Mouse (Mus musculus): ENCODE results near the gene Ikzf3. TPM values are rescaled to one million over a fixed set of nuclear protein-coding genes. Genes with fewer than 3 reads are reported as not detected.

Gene Ikzf3
- polyA plus RNA-seq (2016; fragmentation: Nextera tagmentation; extraction: Ambion mirVana), result 0.07 and 0.11 TPM in 2 replicates

GRCm38 (mm10) chr11:98545711-98546231, at the start of gene Ikzf3:
Gene Ikzf3, minus strand, starts transcription at chr11:98546031.
- peaks cover 12% of the 10 kb centered on the region for H3K4me1 ChIP-seq (replicated peaks)
- H3K9me3 ChIP-seq, result no peaks in the 10 kb centered on the region
- WGBS, result under 1% methylated on average over 58 of the region's 58 CpGs
- no peaks in the 10 kb centered on the region for H3K36me3 ChIP-seq
- peak within 1 kb of the TSS; percentile 56 for H3K4me3 ChIP-seq
- H3K27me3 ChIP-seq (ENCODE audit: insufficient read depth, poor library complexity, severe bottlenecking), result peaks cover 99% of the 10 kb centered on the region
- H3K27ac ChIP-seq, result peak within 1 kb of the TSS; percentile 64
- DNase-seq (ENCODE audit: low spot score), result peak; percentile 68

DNA sequence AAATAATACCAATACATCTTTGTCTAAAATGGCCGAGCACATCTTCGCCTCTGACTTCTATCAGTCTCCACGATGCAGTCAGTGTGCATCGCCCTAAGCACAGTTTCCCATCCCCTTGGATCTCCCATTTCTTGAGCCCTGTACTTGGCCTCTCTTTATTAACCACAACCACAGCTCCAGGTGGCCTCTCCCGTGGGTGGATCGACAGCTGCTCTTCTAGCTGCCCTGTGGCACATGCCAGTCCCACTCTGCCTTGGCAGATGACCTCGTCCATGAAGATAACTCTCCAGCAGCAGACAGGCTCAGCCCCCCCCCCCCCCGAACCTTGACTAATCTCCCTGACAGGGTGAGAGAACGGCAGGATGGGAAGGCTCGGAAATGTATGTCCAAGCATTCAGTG, 49.6 kb upstream of the Ikzf3 start:
- no peak overlapping the region for H3K4me3 ChIP-seq
- 82% methylated on average over 10 of the region's 10 CpGs for WGBS

DNA sequence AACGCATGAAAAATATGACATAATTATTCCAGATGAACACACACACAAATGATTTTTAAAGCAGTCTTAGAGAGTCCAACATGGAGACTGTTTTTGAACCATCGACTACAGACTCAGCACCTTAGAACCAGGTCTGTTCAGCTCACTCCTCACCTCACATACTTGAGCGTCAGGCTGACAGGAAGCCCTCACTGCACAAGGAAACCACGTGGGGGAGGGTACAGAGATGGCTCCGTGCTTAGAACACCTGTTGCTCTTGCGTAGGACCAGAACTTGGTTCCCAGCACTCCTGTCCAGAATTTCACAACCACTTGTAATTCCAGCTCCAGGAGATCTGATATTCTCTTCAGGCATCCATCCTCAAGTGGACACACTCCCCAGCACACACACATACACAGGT, 49.2 kb upstream of the Ikzf3 start:
- no peak for DNase-seq (ENCODE audit: low spot score)
- WGBS, result 82% methylated on average over 6 of the region's 6 CpGs
- Histone ChIP-seq H3K4me3 (no peak overlapping the region), H3K4me1 (replicated peaks) (peaks cover 21% of the 10 kb centered on the region; the same call in 1 of the 2 replicates), H3K27ac (no peak overlapping the region), H3K36me3 (no peaks in the 10 kb centered on the region), H3K9me3 (no peaks in the 10 kb centered on the region), H3K27me3 (ENCODE audit: insufficient read depth, poor library complexity, severe bottlenecking) (peaks cover 37% of the 10 kb centered on the region)

More for the DNA sequence above, 49.6 kb upstream of the Ikzf3 start:
- H3K27ac ChIP-seq, result no peak overlapping the region
- DNase-seq (ENCODE audit: low spot score), result no peak
- no peaks in the 10 kb centered on the region for H3K36me3 ChIP-seq
- peaks cover 42% of the 10 kb centered on the region for H3K27me3 ChIP-seq (ENCODE audit: insufficient read depth, poor library complexity, severe bottlenecking)
- H3K9me3 ChIP-seq, result no peaks in the 10 kb centered on the region
- H3K4me1 ChIP-seq (replicated peaks), result peaks cover 20% of the 10 kb centered on the region; the same call in 1 of the 2 replicates

- peaks cover 45% of the 10 kb centered on the region for H3K4me1 ChIP-seq (replicated peaks)
- H3K27ac ChIP-seq, result no peak overlapping the region
- WGBS, result 76% methylated on average over 19 of the region's 19 CpGs
- no peak overlapping the region for H3K4me3 ChIP-seq
- no peaks in the 10 kb centered on the region for H3K9me3 ChIP-seq
- no peaks in the 10 kb centered on the region for H3K36me3 ChIP-seq
- DNase-seq (ENCODE audit: low spot score), result no peak
- peaks cover 13% of the 10 kb centered on the region; the same call in 1 of the 2 replicates for H3K27me3 ChIP-seq (ENCODE audit: insufficient read depth, poor library complexity, severe bottlenecking)
Measured at GRCm38 (mm10) chr11:98590548-98591445, 45.0 kb upstream of the Ikzf3 start.

GRCm38 (mm10) chr11:98589306-98589705, 43.5 kb upstream of the Ikzf3 start:
- Histone ChIP-seq H3K4me3 (no peak overlapping the region), H3K4me1 (replicated peaks) (peaks cover 60% of the 10 kb centered on the region), H3K27ac (no peak overlapping the region), H3K36me3 (peaks cover under 1% of the 10 kb centered on the region; the same call in 1 of the 2 replicates), H3K27me3 (ENCODE audit: insufficient read depth, poor library complexity, severe bottlenecking) (peaks cover 11% of the 10 kb centered on the region; the same call in 1 of the 2 replicates), H3K9me3 (no peaks in the 10 kb centered on the region)
- 85% methylated on average over 8 of the region's 8 CpGs for WGBS
- DNase-seq (ENCODE audit: low spot score), result no peak

DNA sequence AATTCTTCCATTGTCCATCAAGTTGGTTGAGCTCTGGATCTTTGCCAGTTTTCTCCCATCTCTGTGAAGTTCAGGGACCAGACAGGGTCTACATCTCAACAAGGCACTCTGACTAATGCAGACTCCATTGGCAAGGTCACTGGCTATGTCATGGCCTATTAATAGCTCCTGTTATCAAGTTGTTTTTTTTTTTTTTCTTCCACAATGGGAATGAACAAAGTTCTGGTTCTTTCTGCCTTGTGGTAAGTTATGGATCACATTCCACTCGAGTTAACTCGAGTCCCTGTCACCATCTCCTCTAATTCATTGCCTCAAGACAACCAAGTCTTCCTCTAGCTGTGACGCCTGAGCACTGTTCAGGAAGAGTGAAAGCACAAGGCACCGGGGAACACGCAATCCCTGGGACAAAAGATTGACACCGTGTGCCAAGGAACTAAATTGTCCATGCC, 43.0 kb upstream of the Ikzf3 start:
- Histone ChIP-seq H3K27me3 (ENCODE audit: insufficient read depth, poor library complexity, severe bottlenecking) (peaks cover 11% of the 10 kb centered on the region; the same call in 1 of the 2 replicates), H3K4me1 (replicated peaks) (peaks cover 60% of the 10 kb centered on the region), H3K9me3 (no peaks in the 10 kb centered on the region), H3K36me3 (peaks cover 5% of the 10 kb centered on the region), H3K4me3 (no peak overlapping the region), H3K27ac (no peak overlapping the region; the same call in 1 of the 2 replicates)
- WGBS, result 73% methylated on average over 6 of the region's 6 CpGs
- DNase-seq (ENCODE audit: low spot score), result no peak

DNA sequence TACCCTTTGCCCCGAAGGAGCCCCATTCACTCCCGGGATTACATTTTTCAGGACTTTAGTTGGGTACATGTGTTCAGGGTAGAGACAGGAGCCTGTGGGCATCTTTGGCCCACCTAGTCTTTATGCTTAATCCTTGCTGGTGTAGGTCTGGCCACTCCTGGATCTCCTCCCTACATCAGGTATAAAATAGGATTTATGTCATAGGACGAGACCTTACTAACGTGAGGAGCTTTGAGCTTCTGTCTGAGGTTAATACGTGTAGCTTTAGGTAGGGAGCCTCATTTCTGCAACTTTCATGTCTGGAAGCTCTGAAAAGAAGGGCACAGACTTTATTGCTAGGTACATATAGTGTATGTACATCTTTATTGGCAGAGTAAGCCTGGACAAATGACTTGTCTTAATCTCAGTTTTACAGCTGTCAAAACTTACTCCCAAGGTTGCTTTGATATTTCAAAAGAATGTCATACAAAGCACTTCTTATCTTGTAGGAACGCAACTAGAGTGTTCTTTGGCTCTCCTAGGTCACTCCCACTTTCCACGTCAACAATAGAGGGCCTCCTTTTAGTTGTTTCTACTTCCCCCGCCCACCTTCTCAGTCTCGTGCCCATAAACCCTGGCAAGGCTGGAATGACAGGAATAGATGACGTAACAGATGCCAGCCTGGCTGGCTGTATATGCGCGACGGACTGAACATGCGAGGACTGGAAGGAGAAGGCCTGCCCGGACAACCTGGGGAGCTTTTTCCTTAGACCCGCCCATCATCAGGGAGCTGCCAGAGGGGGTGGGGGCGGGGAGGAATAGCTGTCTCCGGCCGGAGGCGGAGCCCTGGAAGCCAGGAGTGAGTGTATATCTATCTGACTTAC, 42.1 kb upstream of the Ikzf3 start:
- Histone ChIP-seq H3K27me3 (ENCODE audit: insufficient read depth, poor library complexity, severe bottlenecking) (peaks cover 11% of the 10 kb centered on the region; the same call in 1 of the 2 replicates), H3K4me1 (replicated peaks) (peaks cover 60% of the 10 kb centered on the region), H3K4me3 (peak overlapping the region; percentile 90), H3K27ac (peak overlapping the region; percentile 93), H3K9me3 (no peaks in the 10 kb centered on the region), H3K36me3 (peaks cover 14% of the 10 kb centered on the region)
- WGBS, result 6% methylated on average over 20 of the region's 20 CpGs
- DNase-seq (ENCODE audit: low spot score), result peak; percentile 58

DNA sequence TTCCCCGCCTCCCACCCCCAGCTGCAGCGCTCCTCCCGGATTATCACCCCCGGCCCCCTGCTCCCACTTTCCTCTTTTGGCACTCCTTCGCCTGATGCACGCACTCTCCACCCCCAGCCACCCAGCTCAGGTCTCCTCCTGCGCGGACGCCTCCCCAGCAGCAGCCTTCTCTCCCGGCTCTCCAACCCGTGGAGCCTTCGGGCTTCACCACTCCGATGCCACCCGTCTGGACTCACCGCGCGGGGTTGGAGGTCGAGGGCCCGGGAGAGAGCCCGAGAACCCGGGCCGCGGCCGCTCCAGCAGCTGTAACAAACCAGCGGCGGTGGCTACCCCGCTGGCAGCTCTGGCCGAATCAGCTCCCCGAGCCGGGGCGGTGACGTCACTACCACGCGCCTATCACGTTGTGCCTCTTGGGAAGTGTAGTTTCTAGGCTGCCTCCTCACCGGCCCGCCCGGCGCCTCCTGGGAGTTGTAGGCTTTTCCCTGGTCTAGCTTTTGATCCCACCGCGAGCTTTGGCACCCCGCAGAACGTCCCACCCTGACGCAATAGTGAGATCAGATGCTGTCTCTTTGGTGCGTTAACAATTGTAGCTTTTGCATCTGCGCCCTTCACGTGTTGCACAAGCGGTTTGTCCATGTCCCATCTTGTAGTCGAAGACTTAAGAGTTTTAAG, 41.2 kb upstream of the Ikzf3 start, which contains the start of gene Ormdl3:
Ormdl3 (minus strand) TSS at position 477 of the 672 bp plus-strand sequence.
- WGBS, result under 1% methylated on average over 49 of the region's 49 CpGs
- DNase-seq (ENCODE audit: low spot score), result peak; percentile 99
- Histone ChIP-seq H3K27me3 (ENCODE audit: insufficient read depth, poor library complexity, severe bottlenecking) (peaks cover 9% of the 10 kb centered on the region; the same call in 1 of the 2 replicates), H3K4me3 (peak within 1 kb of the TSS; percentile 90), H3K9me3 (no peaks in the 10 kb centered on the region), H3K36me3 (peaks cover 23% of the 10 kb centered on the region), H3K4me1 (replicated peaks) (peaks cover 58% of the 10 kb centered on the region), H3K27ac (peak within 1 kb of the TSS; percentile 93)

DNA sequence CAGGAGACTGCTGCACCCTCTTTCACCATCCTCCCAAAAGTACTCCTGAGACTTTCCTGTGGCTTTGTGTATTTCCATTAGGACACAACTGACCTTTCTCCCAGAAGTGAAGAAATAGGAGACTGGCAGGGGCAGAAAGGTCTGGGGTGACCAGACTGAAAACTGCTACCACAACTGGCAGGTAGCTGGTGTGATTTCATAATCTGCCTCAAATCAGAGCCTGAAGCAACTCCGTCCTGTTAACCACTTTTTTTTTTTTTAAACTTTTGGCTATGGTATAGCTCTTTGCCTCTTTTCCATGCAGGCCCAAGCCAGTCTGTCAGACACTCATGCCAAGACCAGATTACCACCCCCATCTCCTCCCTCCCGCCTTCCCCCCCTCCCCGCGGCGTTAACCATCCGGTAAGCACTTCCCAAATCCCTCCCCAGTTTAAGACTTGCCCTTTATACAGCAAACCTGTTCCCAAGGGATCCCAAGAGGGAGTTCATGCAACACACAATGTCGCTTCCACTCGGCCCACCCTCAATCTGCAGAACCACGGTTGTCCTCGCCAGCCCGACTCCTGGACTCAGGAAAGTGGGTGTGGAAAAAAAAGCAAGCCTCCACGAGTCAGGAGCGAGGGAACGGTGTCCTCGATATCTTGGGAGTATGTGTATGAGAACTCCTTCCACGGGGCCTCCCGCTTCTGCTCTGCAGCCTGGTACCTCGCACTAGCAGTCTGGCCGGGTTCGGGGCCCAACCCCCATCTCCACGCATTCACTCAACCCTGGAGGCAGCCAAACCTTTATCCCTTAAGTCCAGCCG, 40.5 kb upstream of the Ikzf3 start:
- Histone ChIP-seq H3K27ac (peak overlapping the region; percentile 93), H3K4me3 (peak overlapping the region; percentile 90), H3K27me3 (ENCODE audit: insufficient read depth, poor library complexity, severe bottlenecking) (peaks cover 3% of the 10 kb centered on the region; the same call in 1 of the 2 replicates), H3K36me3 (peaks cover 31% of the 10 kb centered on the region), H3K4me1 (replicated peaks) (peaks cover 55% of the 10 kb centered on the region), H3K9me3 (no peaks in the 10 kb centered on the region)
- DNase-seq (ENCODE audit: low spot score), result no peak
- WGBS, result 2% methylated on average over 22 of the region's 22 CpGs

GRCm38 (mm10) chr11:98584629-98585177, 38.9 kb upstream of the Ikzf3 start:
- no peaks in the 10 kb centered on the region for H3K9me3 ChIP-seq
- H3K27ac ChIP-seq, result no peak overlapping the region
- H3K36me3 ChIP-seq, result peaks cover 45% of the 10 kb centered on the region
- H3K4me1 ChIP-seq (replicated peaks), result peaks cover 56% of the 10 kb centered on the region
- no peaks in the 10 kb centered on the region for H3K27me3 ChIP-seq (ENCODE audit: insufficient read depth, poor library complexity, severe bottlenecking)
- peak overlapping the region; percentile 90 for H3K4me3 ChIP-seq
- DNase-seq (ENCODE audit: low spot score), result no peak
- WGBS, result 93% methylated on average over 6 of the region's 6 CpGs

- Histone ChIP-seq H3K9me3 (no peaks in the 10 kb centered on the region), H3K27me3 (ENCODE audit: insufficient read depth, poor library complexity, severe bottlenecking) (no peaks in the 10 kb centered on the region), H3K4me1 (replicated peaks) (peaks cover 55% of the 10 kb centered on the region), H3K36me3 (peaks cover 45% of the 10 kb centered on the region), H3K27ac (no peak overlapping the region; the same call in 1 of the 2 replicates), H3K4me3 (no peak overlapping the region)
- 64% methylated on average over 1 of the region's 1 CpGs for WGBS
- DNase-seq (ENCODE audit: low spot score), result no peak
Measured at GRCm38 (mm10) chr11:98584146-98584545, 38.3 kb upstream of the Ikzf3 start.

Data from hindbrain, embryonic 10.5 days (tissue).